Mouse (Mus musculus): ENCODE measurements around the gene Serpina3a. TPM values are rescaled to one million over a fixed set of nuclear protein-coding genes. Genes with fewer than 3 reads are reported as not detected.

Gene Serpina3a
- total RNA-seq, 1 experiment from 2014 or later: not detected

GRCm38 (mm10) chr12:104140543-104141103 lies 28.1 kb downstream of the Serpina3a start:
- no peak for ATAC-seq (replicated peaks; ENCODE audit: insufficient number of reproducible peaks, low FRiP score, low TSS enrichment, poor library complexity, severe bottlenecking)

GRCm38 (mm10) chr12:104141506-104141905 lies 29.0 kb downstream of the Serpina3a start:
- ATAC-seq (replicated peaks; ENCODE audit: insufficient number of reproducible peaks, low FRiP score, low TSS enrichment, poor library complexity, severe bottlenecking): no peak

GRCm38 (mm10) chr12:104142427-104142826 lies 29.9 kb downstream of the Serpina3a start:
- ATAC-seq (replicated peaks; ENCODE audit: insufficient number of reproducible peaks, low FRiP score, low TSS enrichment, poor library complexity, severe bottlenecking): no peak

- no peak for ATAC-seq (replicated peaks; ENCODE audit: insufficient number of reproducible peaks, low FRiP score, low TSS enrichment, poor library complexity, severe bottlenecking)
These were observed 30.8 kb downstream of the Serpina3a start for GRCm38 (mm10) chr12:104143286-104143685.

GRCm38 (mm10) chr12:104145571-104145970 lies 33.0 kb downstream of the Serpina3a start:
- no peak for ATAC-seq (replicated peaks; ENCODE audit: insufficient number of reproducible peaks, low FRiP score, low TSS enrichment, poor library complexity, severe bottlenecking)

GRCm38 (mm10) chr12:104151989-104152388 lies 39.5 kb downstream of the Serpina3a start:
- ATAC-seq (replicated peaks; ENCODE audit: insufficient number of reproducible peaks, low FRiP score, low TSS enrichment, poor library complexity, severe bottlenecking): no peak

- ATAC-seq (replicated peaks; ENCODE audit: insufficient number of reproducible peaks, low FRiP score, low TSS enrichment, poor library complexity, severe bottlenecking): no peak
These were observed 40.6 kb downstream of the Serpina3a start for GRCm38 (mm10) chr12:104153041-104153645.

- no peak for ATAC-seq (replicated peaks; ENCODE audit: insufficient number of reproducible peaks, low FRiP score, low TSS enrichment, poor library complexity, severe bottlenecking)
These were observed 41.1 kb downstream of the Serpina3a start, which contains the start of gene Serpina3c for GRCm38 (mm10) chr12:104153656-104154055. Gene Serpina3c, minus strand, starts transcription at chr12:104153870.

Other genes starting within 250 kb of the Serpina3a start
- gene Serpina1a, start 249.2 kb upstream of the Serpina3a start, total RNA-seq (2017): not detected in 3 replicates
- not detected in 3 replicates for gene Serpina1c, start 207.8 kb upstream of the Serpina3a start, total RNA-seq (2017)
- gene Serpina1e, start 153.7 kb upstream of the Serpina3a start, total RNA-seq (2017): not detected in 3 replicates
- gene Serpina11, start 122.8 kb upstream of the Serpina3a start, total RNA-seq (2017): 0.48 to 1.6 TPM in 2 of 3 replicates, not detected in the other
- not detected in 3 replicates for gene Serpina9, start 99.0 kb upstream of the Serpina3a start, total RNA-seq (2017)
- not detected in 3 replicates for gene Serpina12, start 68.3 kb upstream of the Serpina3a start, total RNA-seq (2017)
- not detected in 3 replicates for gene Serpina5, start 11.6 kb upstream of the Serpina3a start, total RNA-seq (2017)
- gene Serpina3b, start 15.3 kb downstream of the Serpina3a start, total RNA-seq (2017): 0.19 TPM in 1 of 3 replicates, not detected in the others
- gene Serpina3c, start 41.1 kb downstream of the Serpina3a start, total RNA-seq (2017): not detected in 3 replicates
- 0.86 to 3.9 TPM (median 1.1 TPM) in 3 replicates for gene Serpina3f, start 101.8 kb downstream of the Serpina3a start, total RNA-seq (2017)
- gene Serpina3g, start 123.5 kb downstream of the Serpina3a start, total RNA-seq (2017): 37.7 to 97.9 TPM (median 42.7 TPM) in 3 replicates
- 0.49 TPM in 1 of 3 replicates, not detected in the others for gene Serpina3i, start 150.4 kb downstream of the Serpina3a start, total RNA-seq (2017)
- gene Serpina3j, start 201.8 kb downstream of the Serpina3a start, total RNA-seq (2017): not detected in 3 replicates
- not detected in 3 replicates for gene Serpina3k, start 225.8 kb downstream of the Serpina3a start, total RNA-seq (2017)
- not detected in 3 replicates for gene Serpina3m, start 225.8 kb downstream of the Serpina3a start, total RNA-seq (2017)

Measured in monocyte, adult 5-6 weeks (primary cell).